Mouse (Mus musculus): Measurements from ENCODE around the gene Erp27.
"Not testable (repeated sequence)": the region's sequence is repeated elsewhere in the genome, so short reads cannot be mapped to it uniquely, and the experiment has no call there.

Erp27 gene

GRCm38 (mm10) chr6:136906937-136907293 is 15.1 kb downstream of the Erp27 start:
- DNase-seq (ENCODE audit: low spot score) = no peak

- DNase-seq (ENCODE audit: low spot score) = no peak
These were observed 15.6 kb downstream of the Erp27 start for GRCm38 (mm10) chr6:136906283-136906936.

GRCm38 (mm10) chr6:136903885-136904470 is 18.0 kb downstream of the Erp27 start:
- no peak for DNase-seq (ENCODE audit: low spot score)

GRCm38 (mm10) chr6:136902527-136902926 is 19.5 kb downstream of the Erp27 start:
- no peak for DNase-seq (ENCODE audit: low spot score)

GRCm38 (mm10) chr6:136901010-136901409 is 21.0 kb downstream of the Erp27 start:
- DNase-seq (ENCODE audit: low spot score) = no peak

GRCm38 (mm10) chr6:136900369-136901009 is 21.5 kb downstream of the Erp27 start:
- DNase-seq (ENCODE audit: low spot score) = no peak

GRCm38 (mm10) chr6:136898954-136899353 is 23.0 kb downstream of the Erp27 start:
- no peak for DNase-seq (ENCODE audit: low spot score)

GRCm38 (mm10) chr6:136898222-136898621 is 23.8 kb downstream of the Erp27 start:
- DNase-seq (ENCODE audit: low spot score) = no peak

- DNase-seq (ENCODE audit: low spot score) = no peak
These were observed 24.2 kb downstream of the Erp27 start for GRCm38 (mm10) chr6:136897789-136898188.

- DNase-seq (ENCODE audit: low spot score) = no peak
These were observed 27.2 kb downstream of the Erp27 start for GRCm38 (mm10) chr6:136894532-136895339.

- no peak for DNase-seq (ENCODE audit: low spot score)
These were observed 30.0 kb downstream of the Erp27 start for GRCm38 (mm10) chr6:136892002-136892401.

- no peak for DNase-seq (ENCODE audit: low spot score)
These were observed 32.4 kb downstream of the Erp27 start for GRCm38 (mm10) chr6:136889554-136889953.

GRCm38 (mm10) chr6:136889067-136889466 is 32.9 kb downstream of the Erp27 start:
- DNase-seq (ENCODE audit: low spot score) = no peak

GRCm38 (mm10) chr6:136887854-136888253 is 34.1 kb downstream of the Erp27 start:
- DNase-seq (ENCODE audit: low spot score) = no peak

- not testable (repeated sequence) for DNase-seq (ENCODE audit: low spot score)
These were observed 37.2 kb downstream of the Erp27 start for GRCm38 (mm10) chr6:136884766-136885165.

GRCm38 (mm10) chr6:136883961-136884360 is 38.0 kb downstream of the Erp27 start:
- no peak for DNase-seq (ENCODE audit: low spot score)

GRCm38 (mm10) chr6:136883431-136883915 is 38.5 kb downstream of the Erp27 start:
- no peak for DNase-seq (ENCODE audit: low spot score)

GRCm38 (mm10) chr6:136881678-136882077 is 40.3 kb downstream of the Erp27 start:
- no peak for DNase-seq (ENCODE audit: low spot score)

GRCm38 (mm10) chr6:136875670-136876069 is 46.3 kb downstream of the Erp27 start, which contains the start of gene Mgp:
Gene Mgp (minus strand): TSS chr6:136875823.
- DNase-seq (ENCODE audit: low spot score) = peak; percentile 42

GRCm38 (mm10) chr6:136874599-136874998 is 47.4 kb downstream of the Erp27 start:
- DNase-seq (ENCODE audit: low spot score) = no peak

GRCm38 (mm10) chr6:136868921-136869320 is 53.1 kb downstream of the Erp27 start:
- no peak for DNase-seq (ENCODE audit: low spot score)

- no peak for DNase-seq (ENCODE audit: low spot score)
These were observed 55.8 kb downstream of the Erp27 start for GRCm38 (mm10) chr6:136866150-136866549.

Data from embryo, embryonic 10.5 days (tissue).